Mouse (Mus musculus) adipose tissue, adult 10 weeks (tissue): Measurements from ENCODE around the gene Esrra. TPM values are rescaled to one million over a fixed set of nuclear protein-coding genes. Genes with fewer than 3 reads are reported as not detected.

Experiments
- polyA plus RNA-seq: library from polyadenylated mRNA; stranded (reverse); fragments of 350-450 nt; fragmentation: Illumina TruSeq; extraction: RNeasy Lipid Tissue Mini Kit (QIAGEN cat#74804); gene quantifications from one replicate; pipeline ENCODE4 v1.2.3, GENCODE M21; 2014; ENCODE audit warnings: low read depth, low replicate concordance

Gene Esrra
- polyA plus RNA-seq, result 28.7 TPM

GRCm38 (mm10) chr19:6921647-6922567 lies at the start of gene Esrra:
Gene Esrra (minus strand): TSS chr19:6921813.

GRCm38 (mm10) chr19:6942249-6942691 lies 20.7 kb upstream of the Esrra start, which contains the start of gene Gpr137:
Gene Gpr137 (minus strand): TSS chr19:6942480.

GRCm38 (mm10) chr19:6941372-6942248 lies 20.0 kb upstream of the Esrra start, which contains the start of gene Bad:
Gene Bad (plus strand): TSS chr19:6941861.

GRCm38 (mm10) chr19:6934195-6934977 lies 12.8 kb upstream of the Esrra start, which contains the start of gene Kcnk4:
Gene Kcnk4 (minus strand): TSS chr19:6934515.

GRCm38 (mm10) chr19:6925307-6925573 lies 3.6 kb upstream of the Esrra start, which contains the start of gene Catsperz:
Gene Catsperz (minus strand): TSS chr19:6925380.

GRCm38 (mm10) chr19:6909507-6910289 lies 11.9 kb downstream of the Esrra start, which contains the start of the genes Trmt112 and Prdx5:
Gene Trmt112 (plus strand): TSS chr19:6909698.
Gene Prdx5 (minus strand): TSS chr19:6910106.

Other genes starting within 250 kb of the Esrra start
- gene Rps6ka4, start 81.2 kb downstream of the Esrra start, polyA plus RNA-seq, result 20.0 TPM
- 2.5 TPM for gene Ccdc88b, start 63.6 kb downstream of the Esrra start, polyA plus RNA-seq
- 56.4 TPM for gene Trmt112, start 12.1 kb downstream of the Esrra start, polyA plus RNA-seq
- gene Prdx5, start 11.7 kb downstream of the Esrra start, polyA plus RNA-seq, result 299 TPM
- gene Catsperz, start 3.6 kb upstream of the Esrra start, polyA plus RNA-seq, result 10.1 TPM
- gene Kcnk4, start 12.7 kb upstream of the Esrra start, polyA plus RNA-seq, result 0.31 TPM
- gene Bad, start 20.0 kb upstream of the Esrra start, polyA plus RNA-seq, result 54.0 TPM
- 57.9 TPM for gene Gpr137, start 20.7 kb upstream of the Esrra start, polyA plus RNA-seq
- 81.3 TPM for gene Ppp1r14b, start 53.2 kb upstream of the Esrra start, polyA plus RNA-seq
- 38.0 TPM for gene Plcb3, start 54.7 kb upstream of the Esrra start, polyA plus RNA-seq
- gene Fkbp2, start 58.7 kb upstream of the Esrra start, polyA plus RNA-seq, result 204 TPM
- gene Vegfb, start 65.8 kb upstream of the Esrra start, polyA plus RNA-seq, result 60.0 TPM
- 40.7 TPM for gene Dnajc4, start 70.8 kb upstream of the Esrra start, polyA plus RNA-seq
- gene Nudt22, start 74.3 kb upstream of the Esrra start, polyA plus RNA-seq, result 23.3 TPM
- gene Trpt1, start 74.3 kb upstream of the Esrra start, polyA plus RNA-seq, result 11.9 TPM
- gene Fermt3, start 97.7 kb upstream of the Esrra start, polyA plus RNA-seq, result 10.2 TPM
- gene Stip1, start 118.2 kb upstream of the Esrra start, polyA plus RNA-seq, result 65.5 TPM
- 26.8 TPM for gene Macrod1, start 135.0 kb upstream of the Esrra start, polyA plus RNA-seq
- 0.72 TPM for gene Flrt1, start 183.9 kb upstream of the Esrra start, polyA plus RNA-seq